Mouse (Mus musculus): Measurements from ENCODE around the gene Jam3. TPM values are rescaled to one million over a fixed set of nuclear protein-coding genes. Genes with fewer than 3 reads are reported as not detected.

Gene Jam3
- not detected for polyA plus RNA-seq (2017; shearing (Covaris generic))

DNA sequence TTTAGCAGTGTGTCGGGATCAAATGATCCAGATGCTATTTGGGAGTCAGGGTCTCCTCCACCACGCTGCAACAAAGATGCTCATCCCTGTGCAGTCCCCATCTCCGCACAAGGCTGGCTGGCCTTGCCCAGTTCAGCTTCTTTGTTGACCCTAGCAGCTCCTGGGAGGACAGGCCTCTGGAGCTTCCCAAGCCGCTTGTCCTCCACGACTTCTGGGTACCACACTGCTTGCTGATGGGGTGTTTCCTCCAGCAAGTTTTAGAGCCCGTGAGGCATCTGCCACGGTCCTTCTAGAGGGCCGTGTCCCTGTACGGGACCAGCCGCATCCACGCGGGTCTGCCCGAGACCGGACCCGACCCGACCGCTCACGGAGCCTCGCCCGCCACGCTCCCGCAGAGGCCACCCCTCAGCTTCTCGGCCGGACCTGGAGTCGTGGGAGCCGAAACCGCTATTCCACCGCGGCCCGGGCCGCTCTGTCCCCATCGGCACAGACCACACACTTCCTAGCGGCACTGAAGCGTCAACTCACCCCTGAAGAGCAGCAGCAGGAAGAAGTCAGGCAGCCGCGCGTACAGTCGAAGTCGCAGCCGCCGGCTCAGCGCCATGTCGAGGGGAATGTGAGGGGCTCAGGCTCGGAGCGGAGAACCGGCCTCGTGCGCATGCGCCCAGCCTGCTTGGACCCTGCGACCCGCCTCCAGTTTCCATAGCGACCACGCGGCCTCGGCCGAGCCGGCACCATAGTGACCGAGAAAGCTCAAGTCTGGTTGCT, at the start of gene Jam3:
Gene Jam3 (minus strand): TSS at position 659 of the 768 bp plus-strand sequence.

Other genes starting within 250 kb of the Jam3 start
- gene Gm1110, start 232.3 kb downstream of the Jam3 start, polyA plus RNA-seq (2017; shearing (Covaris generic)) = under 1 TPM in 1 of 2 experiments, not detected in 1; 0.15 TPM
- gene Acad8, start 155.9 kb downstream of the Jam3 start, polyA plus RNA-seq (2017; shearing (Covaris generic)) = 10 to 100 TPM; 27.3 to 29.3 TPM
- gene Thyn1, start 155.7 kb downstream of the Jam3 start, polyA plus RNA-seq (2017; shearing (Covaris generic)) = 10 to 100 TPM; 63.6 to 95.3 TPM
- 10 to 100 TPM; 46.3 to 57.5 TPM for gene Vps26b, start 125.4 kb downstream of the Jam3 start, polyA plus RNA-seq (2017; shearing (Covaris generic))
- 10 to 100 TPM; 24.4 to 30.0 TPM for gene Ncapd3, start 125.2 kb downstream of the Jam3 start, polyA plus RNA-seq (2017; shearing (Covaris generic))
- gene Igsf9b, start 143.8 kb upstream of the Jam3 start, polyA plus RNA-seq (2017; shearing (Covaris generic)) = 1 to 10 TPM; 2.9 to 3.1 TPM
- gene Spata19, start 241.4 kb upstream of the Jam3 start, polyA plus RNA-seq (2017; shearing (Covaris generic)) = under 1 TPM in 1 of 2 experiments, not detected in 1; 0.36 TPM

Measured in activated CD4-positive, CD25-positive, alpha-beta regulatory T cell (primary cell).